Mouse (Mus musculus) liver, adult (tissue): ENCODE measurements around the gene Pnliprp2.

Source experiments
- GATA4 ChIP-seq: IDR thresholded peaks from 2 replicates; pipeline ENCODE4 v1.6.1; 2014; ENCODE audit warnings: mild to moderate bottlenecking, low read length; ENCODE audit not compliant: insufficient replicate concordance

Pnliprp2 gene

GRCm38 (mm10) chr19:58759423-58759822, at the start of gene Pnliprp2:
Pnliprp2 (plus strand) TSS chr19:58759719.
- no peak for TF ChIP-seq GATA4

GRCm38 (mm10) chr19:58717925-58718324, 41.6 kb upstream of the Pnliprp2 start:
- TF ChIP-seq GATA4 = no peak

GRCm38 (mm10) chr19:58720439-58720838, 39.1 kb upstream of the Pnliprp2 start:
- TF ChIP-seq GATA4 = no peak

GRCm38 (mm10) chr19:58726551-58726950, 33.0 kb upstream of the Pnliprp2 start:
- TF ChIP-seq GATA4 = no peak

- no peak for TF ChIP-seq GATA4
Measured at GRCm38 (mm10) chr19:58727756-58728155, 31.8 kb upstream of the Pnliprp2 start.

GRCm38 (mm10) chr19:58728445-58729031, 31.0 kb upstream of the Pnliprp2 start, which contains the start of gene Pnliprp1:
Pnliprp1 (plus strand) TSS chr19:58728887.
- TF ChIP-seq GATA4 = no peak

GRCm38 (mm10) chr19:58733216-58733615, 26.3 kb upstream of the Pnliprp2 start:
- no peak for TF ChIP-seq GATA4

- no peak for TF ChIP-seq GATA4
Measured at GRCm38 (mm10) chr19:58738111-58738510, 21.4 kb upstream of the Pnliprp2 start.

GRCm38 (mm10) chr19:58741036-58741435, 18.5 kb upstream of the Pnliprp2 start:
- no peak for TF ChIP-seq GATA4

GRCm38 (mm10) chr19:58742711-58743110, 16.8 kb upstream of the Pnliprp2 start:
- TF ChIP-seq GATA4 = no peak

- no peak for TF ChIP-seq GATA4
Measured at GRCm38 (mm10) chr19:58743736-58744135, 15.8 kb upstream of the Pnliprp2 start.

- TF ChIP-seq GATA4 = no peak
Measured at GRCm38 (mm10) chr19:58747498-58748000, 12.0 kb upstream of the Pnliprp2 start.

- TF ChIP-seq GATA4 = no peak
Measured at GRCm38 (mm10) chr19:58750822-58751221, 8.7 kb upstream of the Pnliprp2 start.

GRCm38 (mm10) chr19:58751504-58751903, 8.0 kb upstream of the Pnliprp2 start:
- no peak for TF ChIP-seq GATA4

GRCm38 (mm10) chr19:58758871-58759270, 648 bp upstream of the Pnliprp2 start:
- no peak for TF ChIP-seq GATA4

- no peak for TF ChIP-seq GATA4
Measured at GRCm38 (mm10) chr19:58762316-58762715, 2.8 kb downstream of the Pnliprp2 start.

GRCm38 (mm10) chr19:58762848-58763541, 3.5 kb downstream of the Pnliprp2 start:
- no peak for TF ChIP-seq GATA4

GRCm38 (mm10) chr19:58767329-58767728, 7.8 kb downstream of the Pnliprp2 start:
- TF ChIP-seq GATA4 = no peak
